Mouse (Mus musculus): ENCODE results near the gene Ldhal6b. TPM values are rescaled to one million over a fixed set of nuclear protein-coding genes. Genes with fewer than 3 reads are reported as not detected.

Ldhal6b gene
- polyA plus RNA-seq, 1 experiment from 2014 or later: not detected

DNA sequence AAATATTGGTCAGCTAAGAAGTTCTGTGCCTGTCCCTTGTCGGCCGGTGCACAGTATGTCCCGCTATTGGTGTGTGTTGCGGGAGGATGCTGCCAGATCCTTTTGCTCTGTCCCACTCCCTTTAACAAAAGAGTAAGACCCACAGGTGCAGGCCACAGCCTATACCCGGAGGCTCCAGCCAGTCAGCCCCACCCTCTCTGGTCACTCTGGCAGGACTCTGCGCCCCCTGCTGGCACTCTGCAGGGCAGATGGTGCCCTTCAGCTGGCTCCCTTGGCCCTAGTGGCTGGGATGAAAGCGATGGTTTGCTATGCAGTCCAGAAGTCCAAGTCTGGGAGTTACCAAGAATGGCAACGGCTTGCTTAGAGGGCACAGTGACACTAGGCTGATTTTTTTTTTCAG is 15.9 kb downstream of the Ldhal6b start:
- Histone ChIP-seq H3K27me3 (ENCODE audit: control insufficient read depth, insufficient read depth, low read length) (peaks cover 4% of the 10 kb centered on the region; the same call in 1 of the 2 replicates), H3K4me2 (replicated peaks; ENCODE audit: low read depth, low read length) (no peak overlapping the region), H3K36me3 (ENCODE audit: control insufficient read depth, insufficient read depth, low read length) (no peaks in the 10 kb centered on the region), H3K9me3 (ENCODE audit: control insufficient read depth, low read length) (no peaks in the 10 kb centered on the region), H3K4me3 (ENCODE audit: low read length) (no peak overlapping the region), H3K27ac (ENCODE audit: low read depth, low read length) (no peak overlapping the region), H3K4me1 (ENCODE audit: control insufficient read depth, insufficient read depth, low read length) (peaks cover 7% of the 10 kb centered on the region), H3K9ac (ENCODE audit: low read depth, low read length) (no peak overlapping the region)
- peak; percentile 87 for ATAC-seq (ENCODE audit: low FRiP score, low TSS enrichment)
- 32% methylated on average over 8 of the region's 8 CpGs for WGBS

GRCm38 (mm10) chr17:5402069-5402468 is 16.5 kb downstream of the Ldhal6b start:
- Histone ChIP-seq H3K9ac (ENCODE audit: low read depth, low read length) (no peak overlapping the region), H3K4me3 (ENCODE audit: low read length) (no peak overlapping the region), H3K27me3 (ENCODE audit: control insufficient read depth, insufficient read depth, low read length) (peaks cover 4% of the 10 kb centered on the region; the same call in 1 of the 2 replicates), H3K36me3 (ENCODE audit: control insufficient read depth, insufficient read depth, low read length) (no peaks in the 10 kb centered on the region), H3K4me1 (ENCODE audit: control insufficient read depth, insufficient read depth, low read length) (peaks cover 7% of the 10 kb centered on the region), H3K9me3 (ENCODE audit: control insufficient read depth, low read length) (no peaks in the 10 kb centered on the region), H3K27ac (ENCODE audit: low read depth, low read length) (no peak overlapping the region), H3K4me2 (replicated peaks; ENCODE audit: low read depth, low read length) (peak overlapping the region; percentile 27; the same call in 1 of the 2 replicates)
- ATAC-seq (ENCODE audit: low FRiP score, low TSS enrichment): peak; percentile 56; the same call in 1 of the 2 replicates
- WGBS: 7% methylated on average over 9 of the region's 9 CpGs

DNA sequence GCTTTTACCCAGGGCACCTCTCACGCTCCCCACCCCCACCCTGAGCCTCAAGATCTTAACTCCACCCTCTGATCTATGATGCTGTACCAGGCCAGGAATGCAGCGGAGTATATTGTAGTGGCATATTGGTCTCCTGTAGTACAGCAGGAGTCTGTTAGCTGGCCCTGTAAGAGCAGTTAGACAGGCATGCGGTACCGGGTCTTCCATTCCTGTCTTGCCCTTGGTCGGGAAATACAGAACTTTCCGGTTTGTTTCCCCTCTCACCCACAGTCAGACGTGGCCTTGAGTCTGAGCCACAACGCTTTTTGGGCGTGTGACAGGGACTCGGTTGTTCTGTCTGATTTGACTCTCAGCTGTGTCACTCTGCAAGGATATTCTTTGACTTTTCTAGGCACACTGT is 17.3 kb downstream of the Ldhal6b start:
- no peak overlapping the region for H3K27ac ChIP-seq (ENCODE audit: low read depth, low read length)
- 87% methylated on average over 10 of the region's 10 CpGs for WGBS
- H3K36me3 ChIP-seq (ENCODE audit: control insufficient read depth, insufficient read depth, low read length): no peaks in the 10 kb centered on the region
- peaks cover 4% of the 10 kb centered on the region; the same call in 1 of the 2 replicates for H3K27me3 ChIP-seq (ENCODE audit: control insufficient read depth, insufficient read depth, low read length)
- ATAC-seq (ENCODE audit: low FRiP score, low TSS enrichment): no peak
- peaks cover 7% of the 10 kb centered on the region for H3K4me1 ChIP-seq (ENCODE audit: control insufficient read depth, insufficient read depth, low read length)
- no peak overlapping the region for H3K4me2 ChIP-seq (replicated peaks; ENCODE audit: low read depth, low read length)
- H3K4me3 ChIP-seq (ENCODE audit: low read length): no peak overlapping the region
- H3K9ac ChIP-seq (ENCODE audit: low read depth, low read length): no peak overlapping the region
- no peaks in the 10 kb centered on the region for H3K9me3 ChIP-seq (ENCODE audit: control insufficient read depth, low read length)

GRCm38 (mm10) chr17:5400435-5401090 is 18.0 kb downstream of the Ldhal6b start:
- ATAC-seq (ENCODE audit: low FRiP score, low TSS enrichment): no peak

DNA sequence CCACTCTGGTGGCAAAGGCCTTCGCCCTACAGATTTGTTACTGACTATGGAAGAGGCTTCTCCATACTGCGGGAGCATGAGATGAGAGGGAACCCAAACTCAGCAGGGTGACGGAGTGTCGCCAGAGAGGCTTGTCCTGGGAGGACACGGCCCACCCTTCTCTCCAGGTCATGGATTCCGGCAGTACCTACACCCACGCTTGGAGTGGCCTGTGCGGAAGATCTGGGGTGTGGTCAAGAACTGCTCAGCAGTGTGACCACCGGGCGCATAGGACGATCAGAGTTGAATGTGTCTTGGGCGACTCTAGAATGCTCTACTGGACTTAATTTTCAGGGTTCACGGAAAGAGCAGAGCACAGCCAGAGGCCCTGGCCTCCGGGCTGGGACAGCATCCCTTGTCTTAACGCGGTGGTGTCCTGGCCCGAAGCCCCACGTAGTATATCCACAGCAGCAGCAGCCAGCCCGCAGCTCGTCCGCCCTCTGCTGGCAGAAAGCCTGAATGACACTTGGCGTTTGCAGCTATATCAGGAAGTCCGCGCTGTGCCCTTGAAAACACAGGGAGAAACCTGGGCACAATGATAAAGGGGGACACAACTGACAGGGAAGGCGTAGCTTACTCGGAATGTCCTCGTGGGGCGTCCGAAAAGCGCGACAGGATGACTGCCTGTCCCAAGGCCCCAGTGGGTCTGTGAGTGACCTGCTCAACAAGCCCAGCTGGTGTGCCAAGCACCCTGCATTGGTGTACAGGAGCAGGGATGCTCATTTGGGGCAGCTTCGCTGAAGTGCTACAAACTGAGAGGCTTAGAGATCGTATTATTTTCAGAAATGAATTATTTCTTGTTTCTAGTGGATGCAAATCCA is 21.2 kb downstream of the Ldhal6b start:
- Histone ChIP-seq H3K9ac (ENCODE audit: low read depth, low read length) (no peak overlapping the region), H3K27ac (ENCODE audit: low read depth, low read length) (no peak overlapping the region), H3K4me1 (ENCODE audit: control insufficient read depth, insufficient read depth, low read length) (no peaks in the 10 kb centered on the region), H3K4me2 (replicated peaks; ENCODE audit: low read depth, low read length) (no peak overlapping the region), H3K4me3 (ENCODE audit: low read length) (no peak overlapping the region), H3K9me3 (ENCODE audit: control insufficient read depth, low read length) (no peaks in the 10 kb centered on the region), H3K36me3 (ENCODE audit: control insufficient read depth, insufficient read depth, low read length) (no peaks in the 10 kb centered on the region), H3K27me3 (ENCODE audit: control insufficient read depth, insufficient read depth, low read length) (no peaks in the 10 kb centered on the region)
- peak; percentile 77 for ATAC-seq (ENCODE audit: low FRiP score, low TSS enrichment)
- WGBS: 27% methylated on average over 33 of the region's 33 CpGs

More at GRCm38 (mm10) chr17:5400435-5401090, 18.0 kb downstream of the Ldhal6b start:
- Histone ChIP-seq H3K36me3 (ENCODE audit: control insufficient read depth, insufficient read depth, low read length) (no peaks in the 10 kb centered on the region), H3K9ac (ENCODE audit: low read depth, low read length) (no peak overlapping the region), H3K27ac (ENCODE audit: low read depth, low read length) (no peak overlapping the region), H3K4me2 (replicated peaks; ENCODE audit: low read depth, low read length) (no peak overlapping the region), H3K9me3 (ENCODE audit: control insufficient read depth, low read length) (no peaks in the 10 kb centered on the region), H3K4me1 (ENCODE audit: control insufficient read depth, insufficient read depth, low read length) (peaks cover 7% of the 10 kb centered on the region), H3K27me3 (ENCODE audit: control insufficient read depth, insufficient read depth, low read length) (peaks cover 4% of the 10 kb centered on the region; the same call in 1 of the 2 replicates), H3K4me3 (ENCODE audit: low read length) (no peak overlapping the region)
- 61% methylated on average over 14 of the region's 14 CpGs for WGBS

DNA sequence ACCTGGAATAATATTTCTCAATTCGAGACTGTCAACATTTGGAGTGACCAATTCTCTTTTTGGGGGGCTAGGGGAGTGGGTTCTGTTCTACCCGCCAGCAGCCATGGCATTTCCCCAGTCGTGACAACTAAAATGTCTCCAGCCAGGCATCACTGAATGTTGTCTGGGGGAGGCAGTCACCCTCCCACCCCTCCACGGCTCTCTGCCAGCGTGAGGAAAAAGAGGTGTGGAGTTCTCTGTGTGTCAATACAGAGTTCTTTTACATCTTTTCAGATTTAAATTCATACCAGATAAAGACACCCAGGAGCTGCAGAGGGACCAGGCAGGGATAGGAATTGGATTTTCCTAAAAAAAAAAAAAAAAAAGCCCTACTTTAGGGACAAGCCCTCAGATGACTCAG is 22.4 kb downstream of the Ldhal6b start:
- H3K4me1 ChIP-seq (ENCODE audit: control insufficient read depth, insufficient read depth, low read length): no peaks in the 10 kb centered on the region
- H3K9me3 ChIP-seq (ENCODE audit: control insufficient read depth, low read length): no peaks in the 10 kb centered on the region
- ATAC-seq (ENCODE audit: low FRiP score, low TSS enrichment): no peak
- no peak overlapping the region for H3K4me2 ChIP-seq (replicated peaks; ENCODE audit: low read depth, low read length)
- H3K36me3 ChIP-seq (ENCODE audit: control insufficient read depth, insufficient read depth, low read length): no peaks in the 10 kb centered on the region
- H3K27ac ChIP-seq (ENCODE audit: low read depth, low read length): no peak overlapping the region
- no peak overlapping the region for H3K9ac ChIP-seq (ENCODE audit: low read depth, low read length)
- H3K4me3 ChIP-seq (ENCODE audit: low read length): no peak overlapping the region
- H3K27me3 ChIP-seq (ENCODE audit: control insufficient read depth, insufficient read depth, low read length): no peaks in the 10 kb centered on the region
- 60% methylated on average over 5 of the region's 5 CpGs for WGBS

DNA sequence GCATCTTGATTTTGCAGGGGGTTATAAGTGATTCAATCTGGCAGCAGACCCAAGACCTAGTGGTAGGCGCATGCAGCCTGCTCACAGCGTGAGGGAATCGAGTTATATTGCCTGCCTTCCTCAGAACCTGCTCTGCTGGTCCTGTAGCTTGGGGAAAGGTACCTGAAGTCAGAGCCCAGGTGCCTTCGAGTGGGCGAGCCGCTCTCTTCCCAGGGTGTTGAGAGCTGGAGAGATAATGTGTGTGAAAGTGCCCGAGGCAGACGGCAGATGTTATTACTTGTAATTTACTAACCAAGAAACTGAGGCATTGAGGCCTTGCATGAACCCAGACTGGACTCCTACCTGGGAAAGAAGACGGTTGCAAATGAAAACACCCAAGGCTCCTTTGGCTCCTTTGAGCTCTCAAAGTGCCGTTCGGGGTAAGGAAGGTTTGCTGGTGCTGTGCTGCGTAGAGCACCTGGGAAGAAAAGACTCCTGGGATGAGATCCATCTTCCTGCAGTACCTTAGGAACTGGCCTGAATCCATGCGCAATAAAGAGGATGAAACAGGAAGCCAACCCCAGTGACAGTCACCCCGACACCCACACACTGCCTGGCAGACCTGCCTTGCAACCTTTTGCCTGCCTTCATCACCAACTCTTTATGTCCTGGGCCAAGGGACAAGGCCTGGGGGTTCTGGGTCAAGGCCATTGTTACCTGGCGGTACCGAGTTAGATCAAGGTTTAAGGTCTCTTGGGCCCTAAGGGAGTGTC is 22.9 kb downstream of the Ldhal6b start:
- no peak for ATAC-seq (ENCODE audit: low FRiP score, low TSS enrichment)
- Histone ChIP-seq H3K27me3 (ENCODE audit: control insufficient read depth, insufficient read depth, low read length) (no peaks in the 10 kb centered on the region), H3K4me1 (ENCODE audit: control insufficient read depth, insufficient read depth, low read length) (no peaks in the 10 kb centered on the region), H3K9ac (ENCODE audit: low read depth, low read length) (no peak overlapping the region), H3K36me3 (ENCODE audit: control insufficient read depth, insufficient read depth, low read length) (no peaks in the 10 kb centered on the region), H3K4me2 (replicated peaks; ENCODE audit: low read depth, low read length) (no peak overlapping the region), H3K9me3 (ENCODE audit: control insufficient read depth, low read length) (no peaks in the 10 kb centered on the region), H3K27ac (ENCODE audit: low read depth, low read length) (no peak overlapping the region), H3K4me3 (ENCODE audit: low read length) (no peak overlapping the region)
- 78% methylated on average over 16 of the region's 16 CpGs for WGBS

- Histone ChIP-seq H3K27ac (ENCODE audit: low read depth, low read length) (no peak overlapping the region), H3K27me3 (ENCODE audit: control insufficient read depth, insufficient read depth, low read length) (no peaks in the 10 kb centered on the region), H3K4me2 (replicated peaks; ENCODE audit: low read depth, low read length) (no peak overlapping the region), H3K36me3 (ENCODE audit: control insufficient read depth, insufficient read depth, low read length) (no peaks in the 10 kb centered on the region), H3K9ac (ENCODE audit: low read depth, low read length) (no peak overlapping the region), H3K4me1 (ENCODE audit: control insufficient read depth, insufficient read depth, low read length) (no peaks in the 10 kb centered on the region), H3K9me3 (ENCODE audit: control insufficient read depth, low read length) (no peaks in the 10 kb centered on the region), H3K4me3 (ENCODE audit: low read length) (no peak overlapping the region)
- no peak for ATAC-seq (ENCODE audit: low FRiP score, low TSS enrichment)
- WGBS: 58% methylated on average over 10 of the region's 10 CpGs
These were observed 27.9 kb downstream of the Ldhal6b start for GRCm38 (mm10) chr17:5390682-5391081.

Data from kidney, embryonic 14.5 days (tissue).